Mouse (Mus musculus) kidney, postnatal 0 days (tissue): ENCODE measurements at regions not wholly inside any gene's neighbourhood (a gene's known extent, or its start where the extent isn't known, plus 50 kb on each side); places are given as distances from the start of the nearest gene placed in this dataset.

ENCODE experiments used
- ATAC-seq: fragments of 200-750 bp; cut with Nextera tagmentation; replicated peaks from 2 replicates; pipeline ENCODE4 v1.8.0; 2017; ENCODE audit warnings: low read depth, moderate number of reproducible peaks, moderate TSS enrichment, moderate library complexity; ENCODE audit not compliant: low FRiP score
- DNase-seq: peaks from one replicate; pipeline ENCODE4 v3.0.0-alpha.2; 2016; ENCODE audit warnings: low spot score
- H3K27ac ChIP-seq: fragments of 300-500 bp; sonication (generic); 2 replicates; pipeline ENCODE4 v1.5.1; 2014; ENCODE audit warnings: mild to moderate bottlenecking
- H3K27me3 ChIP-seq: fragments of 300-500 bp; sonication (generic); 2 replicates; pipeline ENCODE4 v1.6.1; 2014; ENCODE audit warnings: low read length, mixed read lengths; ENCODE audit not compliant: insufficient read depth
- H3K36me3 ChIP-seq: fragments of 300-500 bp; sonication (generic); 2 replicates; pipeline ENCODE4 v1.6.1; 2014; ENCODE audit warnings: low read length, mixed read lengths; ENCODE audit not compliant: insufficient read depth
- H3K4me1 ChIP-seq: fragments of 300-500 bp; sonication (generic); replicated peaks from 2 replicates; pipeline ENCODE4 v1.6.1; 2014; ENCODE audit warnings: antibody characterized with exemption, low read length, mixed read lengths; ENCODE audit not compliant: insufficient read depth
- H3K4me2 ChIP-seq: fragments of 300-500 bp; sonication (generic); 2 replicates; pipeline ENCODE4 v1.6.1; 2014; ENCODE audit warnings: mild to moderate bottlenecking, low read length, moderate library complexity, mixed read lengths
- H3K4me3 ChIP-seq: fragments of 300-500 bp; sonication (generic); replicated peaks from 2 replicates; pipeline ENCODE4 v1.5.1; 2014; ENCODE audit warnings: low read depth, low read length
- H3K9ac ChIP-seq: fragments of 300-500 bp; sonication (generic); 2 replicates; pipeline ENCODE4 v1.6.1; 2014; ENCODE audit warnings: low read depth, low read length
- H3K9me3 ChIP-seq: fragments of 300-500 bp; sonication (generic); replicated peaks from 2 replicates; pipeline ENCODE4 v1.6.1; 2016; ENCODE audit warnings: low read length, inconsistent platforms, mixed read lengths
- CTCF ChIP-seq: IDR thresholded peaks from 2 replicates; pipeline ENCODE4 v1.5.1; 2016; ENCODE audit warnings: antibody characterized with exemption, low read depth, mild to moderate bottlenecking, moderate library complexity
- WGBS: fragments of 180-500 bp; shearing (Covaris S2); extraction: QIAGEN DNeasy Blood & Tissue Kit; methylation state at CpG from one replicate; pipeline ENCODE4 v1.1.7; 2014; 5-methylcytosine and 5-hydroxymethylcytosine counted together

DNA sequence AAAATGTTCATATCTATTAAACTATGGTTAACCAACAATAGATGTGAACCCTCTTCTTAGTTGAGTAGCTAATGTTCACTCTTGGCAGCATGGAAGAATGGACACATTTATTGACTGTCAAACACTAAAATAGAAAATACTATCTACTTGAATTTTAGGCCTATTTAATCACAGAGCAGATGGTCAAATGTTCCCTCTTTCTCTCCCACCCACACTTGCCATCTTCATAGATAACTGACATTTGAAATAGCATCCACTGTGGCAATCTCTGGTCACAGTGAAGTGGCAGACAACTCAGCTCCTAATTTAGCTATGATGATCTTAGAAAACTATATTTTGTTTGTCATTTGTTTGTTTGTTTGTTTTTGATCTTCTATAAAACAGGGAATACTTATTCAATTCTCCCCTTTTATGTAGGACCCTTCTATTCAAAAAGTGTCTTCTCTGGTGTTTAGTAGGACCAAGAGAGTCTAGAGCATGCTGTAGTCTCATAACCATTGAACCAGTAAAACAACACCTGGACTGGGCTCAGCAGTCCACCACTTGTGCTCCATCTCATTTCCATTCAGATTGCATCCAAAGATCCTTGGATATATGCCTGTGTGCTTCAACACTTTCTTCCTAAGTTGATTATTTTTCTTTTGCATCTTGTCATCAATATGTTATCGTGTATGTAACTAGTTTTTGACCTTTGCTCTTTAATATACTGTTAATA, 457.2 kb downstream of the Kcnj3 start:
- no peak for TF ChIP-seq CTCF
- H3K27ac ChIP-seq, result no peak overlapping the region
- H3K9me3 ChIP-seq, result no peaks in the 10 kb centered on the region
- no peaks in the 10 kb centered on the region for H3K27me3 ChIP-seq
- no peaks in the 10 kb centered on the region for H3K36me3 ChIP-seq
- H3K4me3 ChIP-seq, result no peak overlapping the region
- DNase-seq, result no peak
- 56% methylated on average over 1 of the region's 1 CpGs for WGBS
- H3K9ac ChIP-seq, result no peak overlapping the region
- no peak overlapping the region for H3K4me2 ChIP-seq
- no peak for ATAC-seq
- H3K4me1 ChIP-seq, result no peaks in the 10 kb centered on the region

DNA sequence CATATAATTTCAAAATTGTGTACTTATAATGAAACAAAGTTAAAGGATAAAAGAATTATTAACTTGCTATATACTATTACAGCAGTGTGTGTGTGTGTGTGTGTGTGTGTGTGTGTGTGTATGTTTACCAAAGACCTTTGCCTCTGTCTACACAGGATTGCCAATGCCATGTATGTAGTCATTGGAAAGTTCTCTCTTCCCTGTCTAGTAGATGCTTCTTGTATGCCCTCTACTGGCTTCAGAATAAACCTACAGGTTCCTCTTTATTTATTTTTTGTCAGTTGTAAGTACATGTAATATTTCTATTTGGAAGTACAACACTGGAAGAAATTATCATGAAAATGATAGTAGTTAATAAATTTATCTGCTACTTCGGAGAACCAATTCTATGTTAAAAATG, 484.5 kb downstream of the Kcnj3 start:
- DNase-seq, result peak; percentile 46
- no peak for ATAC-seq
- WGBS, result 76% methylated on average over 1 of the region's 1 CpGs
- Histone ChIP-seq H3K4me3 (no peak overlapping the region), H3K9me3 (no peaks in the 10 kb centered on the region), H3K27ac (no peak overlapping the region), H3K27me3 (no peaks in the 10 kb centered on the region), H3K9ac (no peak overlapping the region), H3K4me2 (no peak overlapping the region), H3K4me1 (no peaks in the 10 kb centered on the region), H3K36me3 (no peaks in the 10 kb centered on the region)
- peak; percentile 49 for TF ChIP-seq CTCF
